8 mouse cellular contexts compared by ENCODE assay signal in the genomic region with DNA sequence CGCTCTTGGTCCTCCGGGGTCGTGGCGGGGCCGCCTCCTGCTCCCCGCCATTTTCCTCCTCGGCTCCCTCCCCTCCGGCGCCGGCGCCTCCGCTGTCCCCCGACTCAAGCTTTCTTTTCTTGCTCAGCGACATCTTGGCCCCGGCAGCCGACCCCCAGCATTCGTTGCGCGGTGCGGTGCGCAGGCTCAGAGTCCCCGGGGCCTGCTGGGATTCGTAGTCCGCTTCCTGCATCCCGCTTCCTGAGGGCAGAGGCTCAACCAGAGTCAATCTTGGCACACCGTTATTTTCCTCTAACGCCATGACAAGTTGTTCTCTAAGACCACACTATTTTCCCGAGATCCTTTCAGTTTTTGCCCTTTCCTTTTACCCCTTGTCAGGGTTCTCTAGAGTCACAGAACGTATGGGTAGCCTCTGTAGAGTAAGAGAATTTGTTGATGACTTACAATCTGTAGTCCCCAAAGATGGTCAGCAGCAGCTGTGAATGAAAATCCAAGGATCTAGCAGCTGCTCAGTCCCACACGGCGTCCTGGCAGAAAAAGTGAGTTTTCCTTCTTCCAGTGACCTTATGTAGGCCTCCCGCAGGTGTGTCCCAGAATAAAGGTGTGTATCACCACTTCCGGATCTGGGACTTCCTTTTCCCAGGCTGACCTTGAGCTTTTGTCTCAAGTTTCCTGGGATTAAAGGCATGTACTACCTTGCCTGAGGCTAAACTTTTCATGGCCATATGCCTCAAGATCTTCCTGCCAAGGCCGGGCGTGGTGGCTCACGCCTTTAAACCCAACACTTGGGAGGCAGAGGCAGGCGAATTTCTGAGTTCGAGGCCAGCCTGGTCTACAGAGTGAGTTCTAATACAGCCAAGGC. TPM values are rescaled to one million over a fixed set of nuclear protein-coding genes. Genes with fewer than 3 reads are reported as not detected.
DNase-seq lines count a peak whose midpoint lies in the region; ATAC-seq lines count a peak whose summit lies in the region.

A gene (minus strand): TSS at position 160 of the 862 bp plus-strand sequence.

- no peaks in the 10 kb centered on the region for H3K9me3 ChIP-seq in hindbrain, embryonic 15.5 days

- H3K36me3 ChIP-seq in hindbrain, embryonic 15.5 days: peaks cover 14% of the 10 kb centered on the region

- H3K27me3 ChIP-seq in hindbrain, embryonic 15.5 days: no peaks in the 10 kb centered on the region

- ATAC-seq in hindbrain, embryonic 15.5 days (ENCODE audit: low FRiP score, low read depth): peak; percentile 96

- 19% methylated on average over 37 of the region's 38 CpGs for WGBS in hindbrain, embryonic 15.5 days

- peaks cover 17% of the 10 kb centered on the region for H3K4me1 ChIP-seq in hindbrain, embryonic 15.5 days (replicated peaks)

- peak within 1 kb of the TSS; percentile 91 for H3K9ac ChIP-seq in hindbrain, embryonic 15.5 days

- DNase-seq in adipocyte (ENCODE audit: low spot score): peak; percentile 88
- peak; percentile 81 to 88 for DNase-seq in cerebellum, postnatal 4 days (ENCODE audit: low spot score in 2 of 2)
- DNase-seq in frontal cortex, postnatal 36 days (ENCODE audit: low spot score in 2 of 2): peak; percentile 92 to 95
- DNase-seq in layer of hippocampus, postnatal 36 days: peak; percentile 90 to 92
- peak; percentile 90 for DNase-seq in lung, postnatal 25 days (ENCODE audit: low spot score)
- peak; percentile 93 to 94 for DNase-seq in right cerebral cortex, adult 2 months (ENCODE audit: low spot score in 2 of 2)
- peak; percentile 87 for DNase-seq in urinary bladder, postnatal 14 days (ENCODE audit: low spot score)

- H3K4me3 ChIP-seq in hindbrain, embryonic 15.5 days: peak within 1 kb of the TSS; percentile 87

- H3K4me2 ChIP-seq in hindbrain, embryonic 15.5 days: peak within 1 kb of the TSS; percentile 58

- peak within 1 kb of the TSS; percentile 96 for H3K27ac ChIP-seq in hindbrain, embryonic 15.5 days (replicated peaks)

RNA-seq across cellular contexts. Expression of the gene that starts here (rescaled TPM):
- 24.6 and 25.1 TPM in 2 replicates for polyA plus RNA-seq in hindbrain, embryonic 15.5 days (2015; fragmentation: Nextera tagmentation; extraction: Ambion mirVana)
- total RNA-seq in layer of hippocampus, postnatal 36 days (2021): 10 to 100 TPM; 14.8 to 16.7 TPM

Comparison
In these comparisons a context has a peak if more than half of its experiments do, and no peak if none do; other contexts are left out.
1. Peak in every context shown above with its lines: DNase-seq, ATAC-seq, H3K4me3 ChIP-seq and H3K27ac ChIP-seq.